Mouse (Mus musculus): Measurements from ENCODE around the gene Psat1. TPM values are rescaled to one million over a fixed set of nuclear protein-coding genes. Genes with fewer than 3 reads are reported as not detected.

The Psat1 gene
- polyA plus RNA-seq, 1 experiment from 2014 or later = 114 TPM

- 74% methylated on average over 11 of the region's 11 CpGs for WGBS
- no peaks in the 10 kb centered on the region for H3K36me3 ChIP-seq
- no peak overlapping the region for H3K4me3 ChIP-seq
- no peaks in the 10 kb centered on the region for H3K9me3 ChIP-seq
- H3K27me3 ChIP-seq = no peaks in the 10 kb centered on the region
- H3K4me1 ChIP-seq = no peaks in the 10 kb centered on the region
- no peak overlapping the region for H3K4me2 ChIP-seq (replicated peaks)
- no peak overlapping the region for H3K9ac ChIP-seq (replicated peaks)
- no peak for ATAC-seq (replicated peaks)
- no peak overlapping the region for H3K27ac ChIP-seq (replicated peaks)
These were observed 64.3 kb downstream of the Psat1 start for GRCm38 (mm10) chr19:15882705-15883426.

GRCm38 (mm10) chr19:15880731-15881130 is 66.4 kb downstream of the Psat1 start:
- no peaks in the 10 kb centered on the region for H3K27me3 ChIP-seq
- H3K9ac ChIP-seq (replicated peaks) = no peak overlapping the region
- no peak overlapping the region for H3K4me2 ChIP-seq (replicated peaks)
- no peak overlapping the region for H3K4me3 ChIP-seq
- ATAC-seq (replicated peaks) = no peak
- H3K27ac ChIP-seq (replicated peaks) = no peak overlapping the region
- H3K9me3 ChIP-seq = no peaks in the 10 kb centered on the region
- no peaks in the 10 kb centered on the region for H3K36me3 ChIP-seq
- WGBS = 81% methylated on average over 8 of the region's 8 CpGs
- H3K4me1 ChIP-seq = no peaks in the 10 kb centered on the region

- H3K9ac ChIP-seq (replicated peaks) = no peak overlapping the region
- H3K27ac ChIP-seq (replicated peaks) = no peak overlapping the region
- H3K27me3 ChIP-seq = no peaks in the 10 kb centered on the region
- no peak for ATAC-seq (replicated peaks)
- H3K36me3 ChIP-seq = no peaks in the 10 kb centered on the region
- no peaks in the 10 kb centered on the region for H3K4me1 ChIP-seq
- WGBS = 86% methylated on average over 5 of the region's 5 CpGs
- H3K4me3 ChIP-seq = no peak overlapping the region
- H3K9me3 ChIP-seq = no peaks in the 10 kb centered on the region
- no peak overlapping the region for H3K4me2 ChIP-seq (replicated peaks)
These were observed 67.9 kb downstream of the Psat1 start for GRCm38 (mm10) chr19:15879271-15879670.

- Histone ChIP-seq H3K27ac (replicated peaks) (peak overlapping the region; percentile 25; the same call in 1 of the 2 replicates), H3K4me1 (peaks cover 6% of the 10 kb centered on the region), H3K27me3 (no peaks in the 10 kb centered on the region), H3K4me2 (replicated peaks) (no peak overlapping the region), H3K9me3 (no peaks in the 10 kb centered on the region), H3K4me3 (no peak overlapping the region), H3K9ac (replicated peaks) (no peak overlapping the region), H3K36me3 (no peaks in the 10 kb centered on the region)
- ATAC-seq (replicated peaks) = peak; percentile 80
- 12% methylated on average over 7 of the region's 7 CpGs for WGBS
These were observed 78.1 kb downstream of the Psat1 start for GRCm38 (mm10) chr19:15868865-15869698.

GRCm38 (mm10) chr19:15866851-15867250 is 80.3 kb downstream of the Psat1 start:
- no peak overlapping the region for H3K4me2 ChIP-seq (replicated peaks)
- WGBS = 61% methylated on average over 4 of the region's 4 CpGs
- no peaks in the 10 kb centered on the region for H3K27me3 ChIP-seq
- H3K27ac ChIP-seq (replicated peaks) = no peak overlapping the region
- H3K4me1 ChIP-seq = peaks cover 6% of the 10 kb centered on the region
- no peak overlapping the region for H3K4me3 ChIP-seq
- no peaks in the 10 kb centered on the region for H3K9me3 ChIP-seq
- ATAC-seq (replicated peaks) = no peak
- H3K9ac ChIP-seq (replicated peaks) = no peak overlapping the region
- H3K36me3 ChIP-seq = no peaks in the 10 kb centered on the region

GRCm38 (mm10) chr19:15866126-15866525 is 81.0 kb downstream of the Psat1 start:
- WGBS = 80% methylated on average over 1 of the region's 1 CpGs
- Histone ChIP-seq H3K4me1 (peaks cover 6% of the 10 kb centered on the region), H3K27ac (replicated peaks) (no peak overlapping the region), H3K4me3 (no peak overlapping the region), H3K9ac (replicated peaks) (no peak overlapping the region), H3K36me3 (no peaks in the 10 kb centered on the region), H3K4me2 (replicated peaks) (no peak overlapping the region), H3K27me3 (no peaks in the 10 kb centered on the region), H3K9me3 (no peaks in the 10 kb centered on the region)
- ATAC-seq (replicated peaks) = no peak

- H3K4me1 ChIP-seq = peaks cover 6% of the 10 kb centered on the region
- H3K36me3 ChIP-seq = no peaks in the 10 kb centered on the region
- H3K4me2 ChIP-seq (replicated peaks) = no peak overlapping the region
- H3K27ac ChIP-seq (replicated peaks) = no peak overlapping the region
- H3K9ac ChIP-seq (replicated peaks) = no peak overlapping the region
- H3K4me3 ChIP-seq = no peak overlapping the region
- no peak for ATAC-seq (replicated peaks)
- H3K9me3 ChIP-seq = no peaks in the 10 kb centered on the region
- no peaks in the 10 kb centered on the region for H3K27me3 ChIP-seq
These were observed 81.7 kb downstream of the Psat1 start for GRCm38 (mm10) chr19:15865431-15865830.

- 80% methylated on average over 2 of the region's 2 CpGs for WGBS
- no peak overlapping the region for H3K27ac ChIP-seq (replicated peaks)
- H3K36me3 ChIP-seq = no peaks in the 10 kb centered on the region
- no peak for ATAC-seq (replicated peaks)
- H3K4me1 ChIP-seq = peaks cover 6% of the 10 kb centered on the region
- H3K9ac ChIP-seq (replicated peaks) = no peak overlapping the region
- no peaks in the 10 kb centered on the region for H3K9me3 ChIP-seq
- no peaks in the 10 kb centered on the region for H3K27me3 ChIP-seq
- no peak overlapping the region for H3K4me3 ChIP-seq
- no peak overlapping the region for H3K4me2 ChIP-seq (replicated peaks)
These were observed 83.0 kb downstream of the Psat1 start for GRCm38 (mm10) chr19:15864129-15864528.

GRCm38 (mm10) chr19:15855379-15855778 is 91.8 kb downstream of the Psat1 start:
- H3K9me3 ChIP-seq = no peaks in the 10 kb centered on the region
- H3K27ac ChIP-seq (replicated peaks) = no peak overlapping the region
- H3K9ac ChIP-seq (replicated peaks) = no peak overlapping the region
- no peaks in the 10 kb centered on the region for H3K36me3 ChIP-seq
- no peaks in the 10 kb centered on the region for H3K27me3 ChIP-seq
- ATAC-seq (replicated peaks) = no peak
- no peak overlapping the region for H3K4me2 ChIP-seq (replicated peaks)
- H3K4me1 ChIP-seq = no peaks in the 10 kb centered on the region
- WGBS = 94% methylated on average over 5 of the region's 5 CpGs
- no peak overlapping the region for H3K4me3 ChIP-seq

Other genes with a start within 250 kb of the Psat1 start
- 36.1 and 39.0 TPM in 2 replicates for gene Cep78, start 37.7 kb upstream of the Psat1 start, polyA plus RNA-seq (2015; fragmentation: Nextera tagmentation; extraction: Ambion mirVana)
- 85.2 and 96.9 TPM in 2 replicates for gene Gnaq, start 185.5 kb upstream of the Psat1 start, polyA plus RNA-seq (2015; fragmentation: Nextera tagmentation; extraction: Ambion mirVana)

Data from forebrain, embryonic 15.5 days (tissue).